Comparison of ENCODE assay signal across 13 mouse cellular contexts in genomic region chr17:44162514-44162913, GRCm38 (mm10). TPM values are rescaled to one million over a fixed set of nuclear protein-coding genes. Genes with fewer than 3 reads are reported as not detected.
DNase-seq lines count a peak whose midpoint lies in the region; ATAC-seq lines count a peak whose summit lies in the region.
"Had no signal": no experiment of that assay in that cellular context is flagged by ENCODE, and none has a peak within 500 bp of the region (broad histone marks: within the 10 kb centered on the region; RNA-seq: fewer than 3 reads in every experiment).

No protein-coding gene starts in this region.

- no peaks in the 10 kb centered on the region for H3K27me3 ChIP-seq in heart, embryonic 15.5 days
- no peaks in the 10 kb centered on the region for H3K27me3 ChIP-seq in embryonic facial prominence, embryonic 13.5 days

- intact Hi-C loops in heart, postnatal 25 days (cut with DNase I): no loop called here

- no peaks in the 10 kb centered on the region for H3K9me3 ChIP-seq in heart, embryonic 15.5 days (replicated peaks)
- H3K9me3 ChIP-seq in embryonic facial prominence, embryonic 13.5 days: no peaks in the 10 kb centered on the region

- peak overlapping the region; percentile 31 for H3K4me2 ChIP-seq in heart, embryonic 15.5 days
- peak overlapping the region; percentile 35 for H3K4me2 ChIP-seq in embryonic facial prominence, embryonic 13.5 days
- H3K4me2 ChIP-seq: liver, embryonic 11.5 days had no signal

- no peak for DNase-seq in heart, postnatal 25 days (ENCODE audit: low spot score)
- DNase-seq in MEL-GATA-1-ER (ENCODE audit: extremely low read depth, low read depth): peak; percentile 10
- DNase-seq in lung, postnatal 14 days: peak; percentile 43
- no peak for DNase-seq in urinary bladder, adult 2 months (ENCODE audit: low spot score)
- DNase-seq in urinary bladder, postnatal 36 days (ENCODE audit: low spot score in 2 of 2): no peak
- DNase-seq: adrenal gland, adult 2 months; cerebellum, adult 11-12 months; thymus, adult 2 months had no signal

- ATAC-seq in heart, embryonic 15.5 days (replicated peaks; ENCODE audit: insufficient number of reproducible peaks, insufficient read depth, low FRiP score, low read depth): no peak
- no peak for ATAC-seq in embryonic facial prominence, embryonic 13.5 days (ENCODE audit: insufficient number of reproducible peaks, insufficient read depth, low FRiP score, low TSS enrichment, low read depth)

- no peaks in the 10 kb centered on the region for H3K36me3 ChIP-seq in heart, embryonic 15.5 days
- H3K36me3 ChIP-seq in embryonic facial prominence, embryonic 13.5 days: no peaks in the 10 kb centered on the region
- H3K36me3 ChIP-seq: G1E had no signal

- H3K4me1 ChIP-seq in heart, embryonic 15.5 days (replicated peaks): peaks cover 8% of the 10 kb centered on the region
- peaks cover 10% of the 10 kb centered on the region for H3K4me1 ChIP-seq in embryonic facial prominence, embryonic 13.5 days

- 26% methylated on average over 5 of the region's 5 CpGs for WGBS in heart, embryonic 15.5 days
- WGBS in embryonic facial prominence, embryonic 13.5 days: 22% methylated on average over 5 of the region's 5 CpGs

- H3K9ac ChIP-seq in heart, embryonic 15.5 days: no peak overlapping the region
- H3K9ac ChIP-seq in embryonic facial prominence, embryonic 13.5 days: no peak overlapping the region

- H3K27ac ChIP-seq in heart, embryonic 15.5 days: no peak overlapping the region
- H3K27ac ChIP-seq in embryonic facial prominence, embryonic 13.5 days: no peak overlapping the region
- H3K27ac ChIP-seq: kidney, postnatal 0 days had no signal

- no peak overlapping the region for H3K4me3 ChIP-seq in heart, embryonic 15.5 days
- no peak overlapping the region for H3K4me3 ChIP-seq in embryonic facial prominence, embryonic 13.5 days

RNA-seq across cellular contexts. Expression of gene Clic5, which starts 25.9 kb away (rescaled TPM):
- 12.4 and 12.5 TPM in 2 replicates for polyA plus RNA-seq in heart, embryonic 15.5 days (2015; fragmentation: Nextera tagmentation; extraction: Ambion mirVana)
- 100 to 1,000 TPM; 114 to 142 TPM for total RNA-seq in heart, postnatal 25 days (2021)
- 0.72 and 1.2 TPM in 2 replicates for polyA plus RNA-seq in embryonic facial prominence, embryonic 13.5 days (2015; fragmentation: Nextera tagmentation; extraction: Ambion mirVana)
- polyA plus RNA-seq in urinary bladder, adult 2 months (2012; rRNA removed): 5.9 and 7.8 TPM in 2 replicates
- polyA plus RNA-seq: G1E had no signal

RNA-seq across cellular contexts. Expression of gene Enpp4, which starts 56.9 kb away (rescaled TPM):
- polyA plus RNA-seq in heart, embryonic 15.5 days (2015; fragmentation: Nextera tagmentation; extraction: Ambion mirVana): 7.7 and 8.9 TPM in 2 replicates
- total RNA-seq in heart, postnatal 25 days (2021): 10 to 100 TPM; 19.0 to 19.1 TPM
- polyA plus RNA-seq in embryonic facial prominence, embryonic 13.5 days (2015; fragmentation: Nextera tagmentation; extraction: Ambion mirVana): 3.6 and 4.3 TPM in 2 replicates
- 20.3 and 20.6 TPM in 2 replicates for polyA plus RNA-seq in urinary bladder, adult 2 months (2012; rRNA removed)
- polyA plus RNA-seq: G1E had no signal

Comparison
In these comparisons a context has a peak if more than half of its experiments do, and no peak if none do; other contexts are left out.
1. DNase-seq: peak in MEL-GATA-1-ER (single experiment) and lung, postnatal 14 days (single experiment); none in heart, postnatal 25 days (single experiment), urinary bladder, adult 2 months (single experiment) and urinary bladder, postnatal 36 days (0 of 2).